Mouse (Mus musculus) right cerebral cortex, adult 2 months (tissue): ENCODE data around the gene Knop1.
A peak's percentile ranks its signal among the peaks of the same experiment; 100 is the strongest.

Source experiments
- DNase-seq, 2 experiments: peaks; one replicate each; pipeline ENCODE4 v3.0.0; 2021 to 2022; ENCODE audit warnings: low spot score in 2 of 2

Gene Knop1

DNA sequence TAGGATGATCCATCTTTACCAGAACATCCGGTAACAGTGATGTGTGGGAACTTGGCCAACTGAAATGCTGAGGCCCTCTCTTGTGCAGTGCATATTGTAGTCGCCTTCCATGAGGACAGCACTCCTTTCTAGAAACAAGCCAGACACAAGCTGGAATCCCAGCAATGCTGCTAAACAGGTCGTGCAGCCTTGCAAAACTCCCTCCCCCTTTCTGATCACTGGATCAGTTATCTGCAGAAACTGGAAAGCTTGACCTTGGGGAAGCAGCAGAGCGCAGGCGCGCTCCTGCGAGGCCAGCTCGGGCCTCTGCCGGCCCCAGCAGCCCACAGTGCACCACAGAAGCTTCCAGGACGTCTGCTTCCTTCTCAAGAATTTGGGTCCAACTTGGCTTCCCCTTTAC lies 7.3 kb downstream of the Knop1 start:
- no peak for DNase-seq

DNA sequence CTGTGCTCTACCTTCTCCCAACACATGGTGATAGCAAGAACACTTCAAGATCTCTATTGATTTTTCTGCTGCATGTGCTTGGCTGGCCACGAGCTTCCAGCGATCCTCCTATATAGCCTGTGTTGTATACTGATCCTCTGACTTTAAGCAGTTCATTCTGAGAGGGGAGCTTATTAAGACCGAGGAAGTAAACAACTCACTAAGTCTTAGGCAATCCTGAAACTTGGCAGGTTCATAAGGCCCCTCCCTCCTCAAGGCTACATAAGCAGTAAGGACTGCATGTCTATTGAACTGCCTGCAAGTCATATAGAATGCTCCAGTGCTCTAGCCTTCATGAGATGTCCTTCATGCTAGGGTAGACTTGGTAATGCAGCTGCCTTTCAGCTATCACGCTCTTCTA lies 9.7 kb downstream of the Knop1 start:
- no peak for DNase-seq

DNA sequence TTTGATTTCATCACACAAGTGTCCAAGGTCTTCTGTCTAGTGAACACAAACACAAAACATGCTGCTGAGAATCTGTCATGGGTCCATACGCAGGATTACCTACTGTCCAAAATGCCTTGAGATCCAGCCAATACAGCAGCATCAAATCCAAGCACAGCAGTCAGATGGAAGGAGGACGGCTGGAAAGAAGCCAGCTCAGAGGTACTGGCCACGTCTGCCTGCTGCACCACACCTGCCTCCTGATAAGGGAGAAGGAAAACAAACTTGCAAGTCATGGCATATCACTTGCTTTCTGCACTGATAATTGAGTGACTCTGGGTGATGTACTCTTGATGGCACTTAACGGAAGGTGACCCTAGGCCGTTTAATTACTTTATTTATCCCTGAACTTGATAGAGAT lies 10.9 kb downstream of the Knop1 start:
- DNase-seq, result no peak

DNA sequence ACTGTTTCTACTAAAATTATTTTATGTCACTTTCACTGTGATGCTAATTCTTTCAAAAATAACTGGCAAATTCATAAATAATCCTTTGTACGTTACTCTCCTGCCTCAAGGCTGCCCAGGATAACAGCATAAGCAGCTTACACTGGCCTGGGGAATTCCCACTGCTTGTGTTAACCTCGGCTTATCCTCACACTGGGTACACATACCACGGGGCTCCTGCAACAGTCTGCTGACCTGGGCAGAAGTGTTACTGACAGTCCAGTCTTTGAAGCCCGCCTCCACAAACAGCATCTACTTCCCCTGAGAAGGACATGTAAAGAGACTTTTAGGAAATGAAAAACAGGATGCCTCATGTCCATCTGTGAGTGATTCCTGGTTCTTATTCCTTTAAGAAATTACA lies 13.1 kb downstream of the Knop1 start:
- no peak for DNase-seq

DNA sequence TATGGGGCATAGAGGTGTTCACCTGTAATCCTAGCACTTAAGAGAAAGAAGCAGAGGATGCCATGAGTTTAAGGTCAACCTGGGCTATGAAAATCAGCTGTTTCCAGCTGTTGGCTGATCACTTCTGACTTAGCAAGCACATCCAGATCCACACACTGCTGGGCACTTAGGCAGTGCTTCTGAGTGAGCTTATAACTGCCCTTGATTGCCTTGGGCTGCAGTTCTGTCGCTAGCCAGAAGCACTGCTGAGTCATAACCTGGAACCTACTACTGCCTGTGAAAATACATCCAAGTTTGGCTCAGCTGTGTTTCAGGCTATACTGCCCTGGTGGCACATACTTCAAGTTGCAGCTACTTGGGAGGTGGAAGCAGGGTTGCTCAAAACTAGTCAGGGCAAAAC lies 14.3 kb downstream of the Knop1 start:
- DNase-seq, result peak in 1 of 2 experiments; percentile 23

DNA sequence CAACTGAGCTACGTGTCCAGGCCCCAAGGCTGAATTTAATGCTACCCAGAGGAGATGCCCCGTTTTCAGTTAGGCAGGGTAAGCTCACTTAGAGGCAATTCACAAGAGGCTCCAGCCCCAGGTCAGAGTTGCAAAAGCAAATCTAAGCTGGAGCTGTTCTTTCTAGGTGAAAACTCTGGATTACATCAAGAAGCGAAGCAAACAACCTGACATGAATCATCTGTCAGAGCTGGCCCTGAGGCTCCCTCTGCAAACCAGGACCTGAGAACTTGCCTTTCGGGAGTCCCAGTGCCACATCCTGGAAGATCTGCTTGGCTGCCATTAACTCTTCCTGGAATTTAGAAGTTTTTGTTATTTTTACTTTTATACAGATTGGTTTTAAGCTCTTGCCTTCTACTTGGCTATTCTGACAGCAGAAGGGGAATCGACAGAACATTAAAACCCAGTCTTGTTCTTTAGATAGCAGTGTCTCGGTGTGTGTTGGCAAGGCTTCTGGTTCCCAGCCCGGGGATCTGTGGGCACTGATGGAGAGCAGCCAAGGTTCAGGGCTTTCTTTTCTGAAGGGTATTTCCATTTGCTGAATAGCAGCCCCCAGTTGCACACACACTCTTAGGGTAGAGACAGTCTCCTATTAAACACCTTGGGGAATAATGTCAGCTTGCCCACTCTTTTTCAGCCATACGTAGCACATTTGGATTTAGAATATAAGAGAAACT lies 14.9 kb downstream of the Knop1 start:
- peak; percentile 24 to 29 for DNase-seq

DNA sequence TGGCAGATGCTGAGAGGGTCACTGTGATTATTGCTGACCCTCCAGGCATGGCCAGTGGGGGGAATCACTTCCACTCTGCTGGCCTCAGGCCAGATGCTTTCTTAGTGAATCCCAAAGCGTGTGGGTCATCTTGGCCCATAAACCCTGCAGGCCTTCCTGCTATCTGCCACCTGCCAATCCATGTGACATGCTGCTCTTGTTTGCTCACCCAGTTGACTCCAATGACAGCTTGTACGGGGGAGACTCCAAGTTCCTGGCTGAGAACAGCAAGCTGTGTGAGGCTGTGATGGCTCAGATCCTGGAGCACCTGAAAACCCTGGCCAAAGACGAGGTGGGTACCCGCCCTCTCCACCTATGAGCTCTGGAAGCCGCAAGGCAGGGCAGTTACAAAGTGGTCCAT lies 18.2 kb downstream of the Knop1 start:
- no peak for DNase-seq

DNA sequence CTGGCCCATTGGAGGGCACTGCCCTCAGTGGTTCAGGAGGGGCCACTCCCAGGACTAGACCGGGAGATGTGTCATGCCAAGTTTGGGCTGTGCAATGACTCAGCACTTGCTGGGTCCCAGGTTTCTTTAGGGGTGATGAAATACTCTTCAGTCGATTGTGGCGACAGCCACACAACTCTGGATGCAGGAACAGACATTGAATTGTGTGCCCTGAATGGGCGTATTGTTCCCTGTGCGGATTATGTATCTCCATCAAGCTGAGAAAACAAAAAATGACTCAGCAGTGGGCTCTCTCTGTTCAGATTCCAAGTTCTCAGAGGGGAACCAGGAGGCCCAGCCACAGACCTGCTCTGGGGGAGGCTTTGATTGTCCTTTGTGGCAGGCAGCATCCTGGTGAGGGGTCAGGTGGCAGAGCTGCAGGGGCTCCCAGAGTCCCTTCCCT lies 28.1 kb downstream of the Knop1 start:
- no peak for DNase-seq

DNA sequence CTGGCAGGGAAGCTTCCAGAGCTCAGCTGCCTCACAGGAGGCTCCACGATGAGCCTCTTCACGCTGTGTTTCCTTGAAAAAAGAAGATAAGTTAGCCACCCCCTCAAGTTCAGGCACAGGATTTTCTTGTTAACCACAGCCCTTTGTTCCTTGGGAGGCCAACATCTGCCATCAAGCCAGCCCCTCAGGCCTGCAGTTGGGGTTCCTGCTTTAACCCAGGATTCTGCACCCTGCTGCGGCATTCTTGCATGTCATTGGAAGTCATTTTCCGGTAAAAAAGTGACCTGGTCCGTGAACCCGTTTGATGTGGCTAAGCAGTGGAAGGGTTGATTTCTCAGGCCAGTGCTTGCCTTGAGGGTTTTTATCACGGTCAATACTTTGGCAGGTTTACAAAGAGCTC lies 31.6 kb downstream of the Knop1 start:
- DNase-seq, result no peak

DNA sequence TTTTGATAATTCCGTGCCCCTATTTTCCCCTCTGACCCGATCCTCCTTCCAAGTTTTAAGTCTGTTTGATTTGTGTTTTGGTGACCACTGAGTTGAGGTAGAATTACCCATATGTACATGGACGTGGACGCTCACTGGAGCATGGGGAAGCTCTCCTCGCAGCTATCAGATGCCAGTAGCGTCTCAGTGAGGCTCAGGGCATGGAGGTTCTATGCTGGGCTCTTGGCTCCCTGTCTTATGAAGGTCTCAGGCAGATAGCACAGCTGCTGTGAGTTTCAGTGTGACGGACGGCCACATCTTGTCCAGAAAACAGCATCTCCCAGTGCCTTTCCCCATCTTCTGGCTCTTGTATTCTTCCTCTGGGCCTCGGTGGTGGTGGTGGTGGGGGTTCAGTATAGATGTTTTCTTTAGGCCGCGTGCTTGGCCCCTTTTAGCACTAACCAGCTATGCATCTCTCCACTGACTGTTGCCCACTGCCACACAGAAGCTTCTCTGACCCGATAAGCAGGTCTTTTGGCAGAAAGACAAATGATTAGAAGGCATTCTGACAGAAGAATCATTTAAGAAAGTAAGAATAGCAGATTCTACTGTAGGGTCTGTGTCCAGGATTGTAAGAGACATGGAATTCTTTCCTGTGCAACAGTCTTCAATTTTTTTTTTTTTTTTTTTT lies 34.0 kb downstream of the Knop1 start:
- no peak for DNase-seq

DNA sequence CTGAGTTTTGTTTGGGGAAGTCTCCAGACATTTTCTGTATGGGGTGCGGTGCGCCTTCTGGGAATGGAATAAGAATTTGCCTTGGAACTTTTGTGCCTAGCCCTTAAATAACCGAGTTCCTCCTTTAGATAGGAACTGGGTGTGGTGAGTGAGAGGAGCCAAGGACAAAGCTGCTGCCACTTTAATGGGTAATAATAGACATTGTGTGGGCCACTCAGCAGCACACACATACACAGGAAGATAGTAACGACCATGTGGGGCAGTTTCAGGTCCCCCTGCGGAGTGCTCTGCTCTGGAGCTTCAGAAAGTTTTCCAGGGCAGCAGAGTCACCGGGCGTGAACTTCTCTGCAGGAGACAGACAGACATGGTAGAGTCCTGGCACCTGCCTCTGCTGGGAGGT lies 34.7 kb downstream of the Knop1 start:
- DNase-seq, result no peak

DNA sequence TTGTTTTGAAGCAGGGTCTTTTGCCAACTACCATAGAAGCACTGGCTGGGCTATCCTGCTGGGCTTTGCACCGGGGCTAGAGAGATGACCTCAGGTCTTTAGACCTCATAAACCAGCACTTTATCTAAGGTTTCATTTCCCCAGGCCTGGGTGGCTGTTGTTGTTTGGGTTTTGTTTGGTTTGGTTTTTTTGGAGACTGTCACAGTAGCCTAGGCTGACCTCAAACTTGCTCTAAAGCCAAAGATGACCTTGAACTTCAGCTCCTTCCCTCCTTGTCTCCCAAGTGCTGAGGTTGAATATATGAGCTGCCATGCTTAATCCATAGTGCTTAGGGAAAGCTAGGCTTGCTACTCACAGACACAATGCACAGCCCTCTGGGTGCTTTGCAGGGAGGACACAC lies 36.4 kb downstream of the Knop1 start:
- DNase-seq, result no peak

DNA sequence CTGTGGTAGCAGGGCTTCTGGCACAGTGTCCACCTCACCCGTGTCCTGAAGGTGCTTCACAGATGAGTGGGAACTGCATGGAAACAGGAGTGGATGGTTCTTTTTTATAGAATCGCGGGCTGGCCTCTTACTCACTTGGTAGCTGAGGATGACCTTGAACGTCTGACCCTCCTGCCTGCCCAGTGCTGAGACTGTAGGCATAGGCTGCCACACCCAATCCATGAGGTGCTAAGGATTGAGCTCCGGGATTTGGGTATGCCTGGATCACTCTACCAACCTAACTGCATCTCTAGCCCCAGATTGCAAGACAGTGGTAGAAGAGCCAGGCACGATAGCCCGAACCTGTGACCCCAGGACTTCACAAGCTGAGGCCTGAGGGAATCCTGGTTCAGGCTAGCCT lies 38.3 kb downstream of the Knop1 start:
- no peak for DNase-seq

DNA sequence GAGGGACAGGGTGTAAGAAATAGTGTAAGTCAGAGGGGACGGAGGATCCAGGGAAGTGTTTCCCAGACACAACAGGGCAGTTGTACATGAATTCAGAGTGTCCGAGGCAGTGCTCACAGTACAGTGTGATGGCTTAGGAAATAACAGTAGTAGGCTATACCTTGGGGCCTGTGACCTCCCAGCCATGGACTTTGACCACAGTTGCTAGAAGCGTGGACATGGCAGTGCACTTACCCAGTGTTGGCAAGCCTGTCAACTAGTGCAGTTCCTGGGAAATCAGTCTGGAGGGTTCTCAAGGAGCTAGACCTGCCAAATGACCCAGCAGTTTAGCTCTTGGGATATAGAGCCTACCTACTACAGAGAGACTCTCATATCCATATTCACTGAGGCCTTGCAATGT lies 39.8 kb downstream of the Knop1 start:
- DNase-seq, result no peak

DNA sequence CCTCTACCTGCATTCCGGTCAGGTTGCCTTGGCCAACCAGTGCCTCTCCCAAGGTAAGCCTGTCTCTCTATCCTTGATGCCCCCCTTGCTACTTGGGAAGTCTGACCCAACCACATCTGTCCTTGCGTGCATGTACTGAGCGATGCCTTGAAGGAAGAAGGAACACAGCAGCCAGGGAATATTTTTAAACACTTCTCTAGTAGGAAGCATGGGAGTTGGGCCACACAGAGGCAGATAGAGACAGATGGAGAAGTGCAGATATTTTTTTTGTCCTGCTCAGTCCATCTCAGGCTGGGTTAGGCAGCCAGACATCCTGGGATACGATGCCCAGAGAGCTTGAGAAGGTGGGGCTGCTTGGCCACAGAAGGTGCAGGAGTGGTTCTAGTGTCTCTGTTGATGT lies 42.5 kb downstream of the Knop1 start:
- DNase-seq, result no peak

DNA sequence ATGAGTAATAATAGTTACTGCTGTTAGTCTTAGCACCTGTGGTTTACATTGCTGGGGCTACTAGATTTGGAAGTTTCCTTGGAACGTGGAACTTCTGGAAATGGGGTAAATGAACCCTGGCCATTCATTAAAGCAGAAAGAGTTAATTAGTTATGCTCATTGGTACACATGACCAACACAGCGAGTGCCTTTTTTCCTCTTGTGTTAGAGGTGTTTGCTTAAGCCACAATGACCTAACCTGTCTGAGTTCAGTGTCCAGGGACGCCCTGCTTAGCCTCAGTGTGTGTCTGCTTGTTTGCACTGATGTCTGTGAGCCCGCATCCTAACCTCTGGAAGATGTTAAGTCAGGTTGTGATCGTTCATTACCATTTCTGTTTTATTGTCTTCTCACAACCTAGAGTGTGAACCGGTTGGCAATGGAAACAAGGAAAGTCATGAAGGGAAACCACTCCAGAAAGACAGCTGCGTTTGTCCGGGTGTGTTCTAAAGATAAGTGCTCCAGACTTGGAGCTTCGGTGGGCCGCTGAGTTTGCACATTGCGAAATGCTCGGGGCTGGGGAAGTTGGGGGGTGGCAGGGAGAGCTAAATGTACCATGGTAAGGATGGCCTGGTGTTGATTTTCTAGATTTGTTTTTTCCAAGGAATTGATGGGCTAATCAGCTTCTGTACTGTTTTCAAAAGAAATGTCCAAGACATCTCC lies 44.5 kb downstream of the Knop1 start:
- no peak for DNase-seq

DNA sequence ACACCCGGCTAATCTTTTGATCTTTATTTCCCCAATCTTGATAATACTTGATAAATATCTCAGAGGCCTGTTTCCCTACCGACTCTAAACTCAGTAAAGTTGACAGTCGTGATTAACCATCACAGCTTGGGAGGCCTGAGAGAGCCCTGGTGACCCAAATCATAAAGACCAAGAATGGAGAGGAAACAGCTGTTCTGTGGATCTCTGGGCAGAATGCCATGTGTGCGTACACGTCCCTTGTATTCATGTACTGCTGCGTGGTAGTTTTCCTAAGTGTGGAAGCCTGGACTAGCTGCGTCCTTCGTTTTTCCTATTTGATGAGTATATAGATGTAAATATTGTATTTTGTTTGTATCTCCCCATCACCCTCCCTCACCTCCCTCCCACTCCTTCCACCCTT lies 48.2 kb downstream of the Knop1 start:
- peak in 1 of 2 experiments; percentile 24 for DNase-seq

DNA sequence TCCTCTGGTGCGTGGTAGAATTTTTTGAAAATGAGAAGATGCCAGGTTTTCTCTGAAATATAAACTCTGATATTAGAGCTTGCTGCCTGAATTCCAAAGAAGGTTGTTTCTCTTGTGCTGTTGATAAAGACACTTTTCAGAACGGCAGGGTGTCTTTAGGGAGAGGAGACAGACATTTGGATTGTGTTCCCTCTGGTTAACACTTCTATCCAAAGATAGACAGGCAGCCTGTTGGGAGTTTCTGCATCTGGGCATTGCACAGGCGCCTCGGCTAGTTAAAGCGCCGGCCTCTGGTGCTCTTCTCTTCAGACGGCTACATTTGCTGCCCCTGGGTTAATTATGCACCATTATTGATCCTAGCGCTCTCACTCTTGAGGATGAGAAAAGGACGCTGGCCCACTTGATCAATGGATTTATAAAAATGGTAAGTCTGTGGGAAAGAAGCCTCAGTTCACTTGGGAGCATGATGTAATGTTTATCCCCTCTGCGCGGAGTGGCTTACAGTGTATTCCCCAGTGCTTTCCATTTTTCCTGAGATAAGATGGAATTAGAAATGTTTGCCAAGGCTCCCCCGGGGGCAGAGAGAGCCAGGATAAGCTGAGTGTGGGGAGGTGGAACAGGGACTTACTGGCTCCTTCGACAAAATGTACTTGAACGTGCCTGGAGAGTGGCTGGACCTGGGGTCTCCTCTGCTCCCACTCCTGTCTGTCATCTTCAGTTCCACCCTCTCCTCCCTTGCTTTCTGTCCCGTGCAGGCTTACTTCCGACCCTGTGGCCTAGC lies 49.2 kb downstream of the Knop1 start:
- DNase-seq, result no peak

DNA sequence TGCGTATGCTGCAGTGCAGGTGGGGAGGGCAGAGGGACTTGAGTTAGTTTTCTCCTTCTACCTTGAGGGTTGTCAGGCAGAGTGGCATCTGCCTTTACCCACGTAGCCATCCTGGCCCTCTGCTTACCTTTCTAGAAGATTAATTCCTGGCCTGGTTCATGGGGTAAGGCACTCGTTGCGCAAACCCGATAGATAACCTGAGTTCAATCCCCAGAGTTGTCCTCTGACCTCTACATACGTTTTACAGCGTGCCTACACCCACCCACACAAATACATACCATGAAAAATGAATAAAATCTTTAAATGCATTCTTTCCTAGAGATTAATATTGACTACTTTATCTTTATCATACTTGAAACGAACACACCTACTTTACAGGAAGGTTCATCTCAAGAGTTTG lies 52.6 kb downstream of the Knop1 start:
- no peak for DNase-seq

DNA sequence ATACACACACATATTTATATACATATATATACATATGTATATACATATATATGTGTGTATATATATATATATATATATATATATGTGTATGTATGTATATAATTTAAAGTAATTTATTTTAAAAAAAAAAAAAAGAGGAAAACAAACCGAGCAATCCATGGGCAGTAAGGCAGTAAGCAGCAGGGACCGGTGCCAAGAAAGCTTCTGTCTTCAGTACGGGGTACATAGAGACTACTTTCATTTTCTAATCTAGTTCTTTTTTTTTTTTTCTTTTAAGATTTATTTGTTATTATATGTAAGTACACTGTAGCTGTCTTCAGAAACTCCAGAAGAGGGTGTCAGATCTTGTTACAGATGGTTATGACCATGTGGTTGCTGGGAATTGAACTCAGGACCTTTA lies 54.3 kb downstream of the Knop1 start:
- no peak for DNase-seq

DNA sequence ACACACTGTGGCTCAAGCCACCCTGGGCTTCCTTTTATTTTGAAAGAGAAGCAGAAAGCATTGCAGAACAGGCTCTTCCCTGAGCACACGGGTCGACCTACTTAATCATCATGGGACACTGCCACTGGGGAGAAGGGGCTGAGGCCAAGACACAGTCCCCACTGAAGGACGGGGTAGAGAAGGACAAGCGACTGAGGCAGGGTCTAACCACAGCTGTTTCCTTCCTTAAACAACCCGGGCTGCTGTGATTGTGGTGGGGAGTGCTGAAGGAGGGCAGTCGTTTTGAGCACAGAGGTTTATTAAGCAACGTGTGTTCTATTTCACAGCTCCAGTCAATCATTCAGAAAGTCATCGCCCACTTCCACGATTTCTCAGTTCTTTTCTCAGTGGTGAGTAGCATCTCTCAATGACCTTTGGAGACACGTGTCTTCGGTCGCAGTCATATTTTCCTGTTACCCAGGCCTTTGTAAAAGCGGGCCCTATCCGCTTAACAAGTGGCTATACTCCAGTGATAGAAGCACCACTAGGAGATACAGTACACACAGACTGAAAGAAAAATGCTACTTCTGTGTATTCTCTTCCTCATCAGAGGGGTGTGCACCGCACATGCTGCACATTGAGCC lies 55.8 kb downstream of the Knop1 start:
- DNase-seq, result no peak

DNA sequence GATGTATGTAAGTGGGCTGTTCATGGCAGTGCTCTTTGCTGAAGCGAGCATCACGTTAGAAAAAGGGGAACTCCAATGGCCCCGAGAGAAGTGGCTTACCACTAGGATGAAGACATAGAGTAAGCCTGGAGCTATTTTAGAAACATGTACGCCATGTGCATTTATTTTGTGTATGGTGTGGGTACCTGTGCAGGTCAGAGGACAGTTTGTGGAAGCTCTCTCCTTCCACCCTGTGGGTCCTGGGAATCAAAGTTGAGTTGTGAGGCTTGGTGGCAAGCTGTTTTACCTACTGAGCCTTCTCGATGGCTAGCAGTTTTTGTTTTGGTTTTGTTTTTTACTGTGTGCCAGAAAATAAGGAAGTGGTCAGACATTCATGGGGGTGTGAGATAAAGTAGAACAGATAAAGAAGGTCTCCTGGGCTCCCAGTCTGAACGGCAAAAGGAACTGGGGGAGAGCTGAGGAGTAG lies 57.9 kb downstream of the Knop1 start:
- DNase-seq, result no peak
